In the genomic region with DNA sequence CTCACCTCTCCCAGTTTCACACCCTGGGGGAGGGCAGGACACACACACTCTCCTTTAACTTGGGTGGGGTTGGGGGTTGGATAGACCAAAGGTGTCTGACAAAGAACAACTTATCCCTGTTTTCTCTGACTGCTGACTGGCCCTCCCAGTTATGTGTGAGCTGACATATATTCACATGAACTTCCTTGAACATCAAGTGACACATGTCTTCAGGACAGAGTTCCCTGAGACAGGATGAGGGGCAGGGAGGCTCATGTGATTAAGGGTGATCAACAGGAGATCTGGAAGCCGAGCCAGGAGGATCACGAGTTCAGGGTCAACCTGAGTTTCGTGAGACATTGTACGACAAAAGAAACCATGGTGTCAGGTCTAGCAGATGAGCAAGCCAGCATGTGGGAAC, we compare ENCODE assay signal across 26 mouse cellular contexts.
"Had no signal": no experiment of that assay in that cellular context is flagged by ENCODE, and none has a peak within 500 bp of the region (broad histone marks: within the 10 kb centered on the region; RNA-seq: fewer than 3 reads in every experiment).

No protein-coding gene starts in this region.

- H3K27ac ChIP-seq: heart, adult 2 months; heart, embryonic 13.5 days; heart, embryonic 15.5 days; hindbrain, embryonic 13.5 days; hindbrain, embryonic 15.5 days; hindbrain, postnatal 0 days; kidney, embryonic 15.5 days; kidney, postnatal 0 days; limb, embryonic 13.5 days; limb, embryonic 15.5 days; liver, embryonic 12.5 days; liver, embryonic 14.5 days had no signal

- H3K36me3 ChIP-seq: heart, embryonic 13.5 days; heart, embryonic 15.5 days; hindbrain, embryonic 13.5 days; hindbrain, embryonic 15.5 days; kidney, embryonic 15.5 days; limb, embryonic 13.5 days; limb, embryonic 15.5 days; liver, embryonic 12.5 days had no signal

- DNase-seq: forebrain, postnatal 0 days; gastrocnemius, postnatal 14 days; gastrocnemius, postnatal 36 days; heart, adult 11 months; heart, adult 2 months; heart, postnatal 14 days; heart, postnatal 36 days; kidney, adult 18-20 months; kidney, adult 9 months; kidney, postnatal 14 days; kidney, postnatal 36 days; layer of hippocampus, adult 9-11 months; layer of hippocampus, postnatal 36 days; left cerebral cortex, postnatal 4 days had no signal

- H3K9ac ChIP-seq: forebrain, postnatal 0 days; heart, embryonic 13.5 days; heart, embryonic 15.5 days; hindbrain, embryonic 13.5 days; hindbrain, embryonic 15.5 days; kidney, embryonic 15.5 days; limb, embryonic 13.5 days; limb, embryonic 15.5 days; liver, embryonic 12.5 days; liver, embryonic 14.5 days had no signal

- ATAC-seq: forebrain, postnatal 0 days; hindbrain, postnatal 0 days; liver, embryonic 12.5 days had no signal

- H3K4me2 ChIP-seq: heart, embryonic 11.5 days; heart, embryonic 13.5 days; heart, embryonic 15.5 days; hindbrain, embryonic 13.5 days; hindbrain, embryonic 15.5 days; kidney, embryonic 15.5 days; limb, embryonic 13.5 days; limb, embryonic 15.5 days; liver, embryonic 12.5 days had no signal

- H3K27me3 ChIP-seq: heart, embryonic 13.5 days; heart, embryonic 15.5 days; hindbrain, embryonic 13.5 days; hindbrain, embryonic 15.5 days; kidney, embryonic 15.5 days; limb, embryonic 13.5 days; limb, embryonic 15.5 days had no signal

- H3K4me1 ChIP-seq: heart, embryonic 13.5 days; hindbrain, embryonic 13.5 days; hindbrain, embryonic 15.5 days; kidney, embryonic 15.5 days; liver, embryonic 12.5 days had no signal

- H3K4me3 ChIP-seq: heart, adult 2 months; heart, embryonic 13.5 days; heart, embryonic 15.5 days; hindbrain, embryonic 13.5 days; hindbrain, embryonic 15.5 days; kidney, embryonic 15.5 days; limb, embryonic 13.5 days; limb, embryonic 15.5 days; liver, embryonic 12.5 days had no signal

- H3K9me3 ChIP-seq: heart, embryonic 13.5 days; heart, embryonic 15.5 days; hindbrain, embryonic 13.5 days; hindbrain, embryonic 15.5 days; kidney, embryonic 15.5 days; limb, embryonic 13.5 days; limb, embryonic 15.5 days; liver, embryonic 12.5 days had no signal
